Mouse (Mus musculus): ENCODE measurements around the gene Shoc2. TPM values are rescaled to one million over a fixed set of nuclear protein-coding genes. Genes with fewer than 3 reads are reported as not detected.

Gene Shoc2
- total RNA-seq, 2 experiments from 2014 or later = 18.6 to 23.6 TPM

GRCm38 (mm10) chr19:53994276-53994675 lies 50.2 kb downstream of the Shoc2 start:
- ATAC-seq (replicated peaks; ENCODE audit: low FRiP score, poor library complexity, severe bottlenecking) = no peak

GRCm38 (mm10) chr19:54010973-54011372 lies 66.9 kb downstream of the Shoc2 start:
- no peak for ATAC-seq (replicated peaks; ENCODE audit: low FRiP score, poor library complexity, severe bottlenecking)

- no peak for ATAC-seq (replicated peaks; ENCODE audit: low FRiP score, poor library complexity, severe bottlenecking)
Measured at GRCm38 (mm10) chr19:54014999-54015398, 70.9 kb downstream of the Shoc2 start.

- ATAC-seq (replicated peaks; ENCODE audit: low FRiP score, poor library complexity, severe bottlenecking) = no peak
Measured at GRCm38 (mm10) chr19:54015503-54015902, 71.4 kb downstream of the Shoc2 start.

- ATAC-seq (replicated peaks; ENCODE audit: low FRiP score, poor library complexity, severe bottlenecking) = no peak
Measured at GRCm38 (mm10) chr19:54035100-54035499, 91.0 kb downstream of the Shoc2 start.

- no peak for ATAC-seq (replicated peaks; ENCODE audit: low FRiP score, poor library complexity, severe bottlenecking)
Measured at GRCm38 (mm10) chr19:54039441-54039840, 95.3 kb downstream of the Shoc2 start.

GRCm38 (mm10) chr19:54040356-54041028 lies 96.4 kb downstream of the Shoc2 start:
- ATAC-seq (replicated peaks; ENCODE audit: low FRiP score, poor library complexity, severe bottlenecking) = no peak

GRCm38 (mm10) chr19:54041029-54041367 lies 96.9 kb downstream of the Shoc2 start:
- ATAC-seq (replicated peaks; ENCODE audit: low FRiP score, poor library complexity, severe bottlenecking) = no peak

GRCm38 (mm10) chr19:54043851-54044250 lies 99.7 kb downstream of the Shoc2 start, which contains the start of gene Adra2a:
Gene Adra2a, plus strand, starts transcription at chr19:54044151.
- no peak for ATAC-seq (replicated peaks; ENCODE audit: low FRiP score, poor library complexity, severe bottlenecking)

GRCm38 (mm10) chr19:54044507-54045371 lies 100.6 kb downstream of the Shoc2 start:
- no peak for ATAC-seq (replicated peaks; ENCODE audit: low FRiP score, poor library complexity, severe bottlenecking)

- ATAC-seq (replicated peaks; ENCODE audit: low FRiP score, poor library complexity, severe bottlenecking) = no peak
Measured at GRCm38 (mm10) chr19:54045412-54045811, 101.3 kb downstream of the Shoc2 start.

- ATAC-seq (replicated peaks; ENCODE audit: low FRiP score, poor library complexity, severe bottlenecking) = no peak
Measured at GRCm38 (mm10) chr19:54045931-54046683, 102.0 kb downstream of the Shoc2 start.

GRCm38 (mm10) chr19:54046684-54047070 lies 102.6 kb downstream of the Shoc2 start:
- no peak for ATAC-seq (replicated peaks; ENCODE audit: low FRiP score, poor library complexity, severe bottlenecking)

GRCm38 (mm10) chr19:54047386-54048050 lies 103.4 kb downstream of the Shoc2 start:
- ATAC-seq (replicated peaks; ENCODE audit: low FRiP score, poor library complexity, severe bottlenecking) = no peak

- no peak for ATAC-seq (replicated peaks; ENCODE audit: low FRiP score, poor library complexity, severe bottlenecking)
Measured at GRCm38 (mm10) chr19:54048161-54048885, 104.2 kb downstream of the Shoc2 start.

- no peak for ATAC-seq (replicated peaks; ENCODE audit: low FRiP score, poor library complexity, severe bottlenecking)
Measured at GRCm38 (mm10) chr19:54051651-54052050, 107.5 kb downstream of the Shoc2 start.

GRCm38 (mm10) chr19:54055845-54056244 lies 111.7 kb downstream of the Shoc2 start:
- ATAC-seq (replicated peaks; ENCODE audit: low FRiP score, poor library complexity, severe bottlenecking) = no peak

GRCm38 (mm10) chr19:54068447-54068846 lies 124.3 kb downstream of the Shoc2 start:
- no peak for ATAC-seq (replicated peaks; ENCODE audit: low FRiP score, poor library complexity, severe bottlenecking)

- ATAC-seq (replicated peaks; ENCODE audit: low FRiP score, poor library complexity, severe bottlenecking) = no peak
Measured at GRCm38 (mm10) chr19:54070521-54070920, 126.4 kb downstream of the Shoc2 start.

Data from erythroblast, adult 5-6 weeks (primary cell).